Mouse (Mus musculus): ENCODE measurements around the gene Ppme1. TPM values are rescaled to one million over a fixed set of nuclear protein-coding genes. Genes with fewer than 3 reads are reported as not detected.

The Ppme1 gene
- total and polyA plus RNA-seq, 3 experiments, result 40.2 to 50.8 (median 45.6) TPM

DNA sequence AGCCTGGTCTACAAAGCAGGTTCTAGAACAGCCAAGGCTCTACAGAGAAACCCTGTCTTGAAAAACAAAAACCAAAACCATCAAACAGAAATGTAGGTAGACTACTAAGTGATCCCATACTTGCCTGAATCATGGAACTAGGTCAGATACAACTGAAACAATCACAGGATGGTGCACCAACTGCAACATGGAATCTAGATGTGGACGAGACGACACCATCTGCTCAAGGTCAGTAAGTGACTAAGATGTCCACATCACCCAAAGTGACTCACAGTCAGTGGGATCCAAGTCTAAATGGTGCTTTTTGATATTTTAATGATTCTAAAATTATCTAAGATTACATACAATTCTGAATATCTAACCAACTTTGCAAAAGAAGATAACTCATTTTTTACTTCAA lies 36.2 kb downstream of the Ppme1 start:
- no peaks in the 10 kb centered on the region for H3K9me3 ChIP-seq (replicated peaks; ENCODE audit: low read length)
- no peak overlapping the region for H3K9ac ChIP-seq (ENCODE audit: insufficient read depth, low read depth)
- H3K27me3 ChIP-seq (replicated peaks), result no peaks in the 10 kb centered on the region
- H3K79me2 ChIP-seq (replicated peaks; ENCODE audit: control insufficient read depth, extremely low read depth, insufficient read depth, poor library complexity, severe bottlenecking), result no peaks in the 10 kb centered on the region
- DNase-seq (ENCODE audit: extremely low read depth), result no peak
- dilution Hi-C loops (cut with MboI; ENCODE audit: extremely low pct_ligation_motif_present, extremely low pct_unique_long_range_greater_than_20kb, low sequenced_read_pairs), result no loop called here
- in situ Hi-C loops (cut with MboI; ENCODE audit: low pct_ligation_motif_present, low pct_unique_long_range_greater_than_20kb, low sequenced_read_pairs), result no loop called here
- H3K27ac ChIP-seq (ENCODE audit: insufficient read depth, low read depth), result no peak overlapping the region
- no peak overlapping the region for H3K4me2 ChIP-seq (ENCODE audit: insufficient read depth, low read depth, poor library complexity, severe bottlenecking)
- TF ChIP-seq ZKSCAN1 (IDR thresholded peaks at IDR 0.05; ENCODE audit: borderline replicate concordance, low read depth, low read length) (no peak), PAX5 (IDR thresholded peaks at IDR 0.05; ENCODE audit: low read length) (no peak), IRF4 (IDR thresholded peaks at IDR 0.05; ENCODE audit: low read depth, low read length) (no peak), MYC (IDR thresholded peaks at IDR 0.05; ENCODE audit: low read depth, low read length) (no peak), MAFK (IDR thresholded peaks at IDR 0.05; ENCODE audit: insufficient replicate concordance, low read length) (no peak), UBTF (IDR thresholded peaks at IDR 0.05; ENCODE audit: low read depth, low read length) (no peak), ZC3H11A (IDR thresholded peaks at IDR 0.05; ENCODE audit: low read depth, low read length) (no peak), MEF2A (IDR thresholded peaks at IDR 0.05; ENCODE audit: borderline replicate concordance, low read depth, low read length) (no peak), ELF1 (IDR thresholded peaks at IDR 0.05; ENCODE audit: low read depth, low read length) (no peak), TCF12 (IDR thresholded peaks at IDR 0.05; ENCODE audit: low read depth, low read length) (no peak), CTCF (conservative IDR thresholded peaks at IDR 0.05 in 1 of 2, IDR thresholded peaks at IDR 0.05 in 1 of 2; ENCODE audit: low read depth in 2 of 2, low read length in 2 of 2) (no peak)
- H3K4me3 ChIP-seq (replicated peaks in 1 of 3; ENCODE audit: low read depth in 2 of 3, low read length in 2 of 3, poor library complexity in 1 of 3), result no peak overlapping the region
- H3K4me1 ChIP-seq (ENCODE audit: control insufficient read depth in 1 of 2, insufficient read depth in 2 of 2), result no peaks in the 10 kb centered on the region
- peaks cover 58 to 87% of the 10 kb centered on the region in 2 experiments for H3K36me3 ChIP-seq (replicated peaks in 1 of 2; ENCODE audit: control insufficient read depth in 1 of 2, insufficient read depth in 1 of 2, low read length in 1 of 2)

DNA sequence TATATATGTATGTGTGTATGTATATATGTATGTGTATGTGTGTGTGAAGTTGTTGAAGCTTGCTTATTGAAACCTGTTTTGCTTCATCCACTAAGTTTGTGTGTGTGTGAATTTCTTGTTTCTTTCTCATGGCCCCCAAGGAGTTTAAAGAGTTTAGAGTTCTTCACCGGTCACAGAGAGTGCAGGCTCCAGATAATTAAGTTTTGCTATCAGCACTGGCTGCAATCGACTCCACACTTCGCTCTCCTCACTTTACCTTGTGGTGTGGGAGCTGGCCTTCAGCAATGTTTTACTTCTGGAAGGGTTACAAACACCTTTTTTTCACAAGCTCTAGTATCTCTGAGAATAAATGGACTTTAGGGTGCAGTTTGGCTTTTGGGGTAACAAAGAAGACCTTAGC lies 40.8 kb downstream of the Ppme1 start:
- Histone ChIP-seq H3K9me3 (replicated peaks; ENCODE audit: low read length) (no peaks in the 10 kb centered on the region), H3K79me2 (replicated peaks; ENCODE audit: control insufficient read depth, extremely low read depth, insufficient read depth, poor library complexity, severe bottlenecking) (no peaks in the 10 kb centered on the region), H3K27me3 (replicated peaks) (no peaks in the 10 kb centered on the region), H3K4me2 (ENCODE audit: insufficient read depth, low read depth, poor library complexity, severe bottlenecking) (no peak overlapping the region), H3K27ac (ENCODE audit: insufficient read depth, low read depth) (no peak overlapping the region), H3K4me3 (replicated peaks in 1 of 3; ENCODE audit: low read depth in 2 of 3, low read length in 2 of 3, poor library complexity in 1 of 3) (no peak overlapping the region), H3K9ac (ENCODE audit: insufficient read depth, low read depth) (no peak overlapping the region), H3K36me3 (replicated peaks in 1 of 2; ENCODE audit: control insufficient read depth in 1 of 2, insufficient read depth in 1 of 2, low read length in 1 of 2) (peaks cover 55 to 89% of the 10 kb centered on the region in 2 experiments), H3K4me1 (ENCODE audit: control insufficient read depth in 1 of 2, insufficient read depth in 2 of 2) (peaks cover 0 to 9% of the 10 kb centered on the region in 2 experiments; a peak in 2 of 4 replicates)
- DNase-seq (ENCODE audit: extremely low read depth), result no peak
- in situ Hi-C loops (cut with MboI; ENCODE audit: low pct_ligation_motif_present, low pct_unique_long_range_greater_than_20kb, low sequenced_read_pairs), result no loop called here
- TF ChIP-seq HCFC1 (IDR thresholded peaks at IDR 0.05; ENCODE audit: low read depth, low read length) (no peak), E2F4 (IDR thresholded peaks at IDR 0.05; ENCODE audit: insufficient replicate concordance, low read depth, low read length) (no peak), USF2 (conservative IDR thresholded peaks at IDR 0.05; ENCODE audit: low read depth, low read length) (no peak)
- dilution Hi-C loops (cut with MboI; ENCODE audit: extremely low pct_ligation_motif_present, extremely low pct_unique_long_range_greater_than_20kb, low sequenced_read_pairs), result no loop called here

GRCm38 (mm10) chr7:100328636-100329035 lies 43.5 kb downstream of the Ppme1 start:
- Histone ChIP-seq H3K4me3 (replicated peaks in 1 of 3; ENCODE audit: low read depth in 2 of 3, low read length in 2 of 3, poor library complexity in 1 of 3) (no peak overlapping the region), H3K4me1 (ENCODE audit: control insufficient read depth in 1 of 2, insufficient read depth in 2 of 2) (peaks cover 0 to 9% of the 10 kb centered on the region in 2 experiments; a peak in 2 of 4 replicates), H3K9ac (ENCODE audit: insufficient read depth, low read depth) (no peak overlapping the region), H3K27me3 (replicated peaks) (no peaks in the 10 kb centered on the region), H3K79me2 (replicated peaks; ENCODE audit: control insufficient read depth, extremely low read depth, insufficient read depth, poor library complexity, severe bottlenecking) (no peaks in the 10 kb centered on the region), H3K36me3 (replicated peaks in 1 of 2; ENCODE audit: control insufficient read depth in 1 of 2, insufficient read depth in 1 of 2, low read length in 1 of 2) (peaks cover 38 to 83% of the 10 kb centered on the region in 2 experiments), H3K4me2 (ENCODE audit: insufficient read depth, low read depth, poor library complexity, severe bottlenecking) (no peak overlapping the region), H3K9me3 (replicated peaks; ENCODE audit: low read length) (no peaks in the 10 kb centered on the region), H3K27ac (ENCODE audit: insufficient read depth, low read depth) (no peak overlapping the region)
- DNase-seq (ENCODE audit: extremely low read depth), result no peak
- in situ Hi-C loops (cut with MboI; ENCODE audit: low pct_ligation_motif_present, low pct_unique_long_range_greater_than_20kb, low sequenced_read_pairs), result no loop called here
- TF ChIP-seq SMC3 (IDR thresholded peaks at IDR 0.05; ENCODE audit: low read depth, low read length), result no peak
- no peak for TF ChIP-seq MAZ (IDR thresholded peaks at IDR 0.05; ENCODE audit: low read depth, low read length)
- no peak for TF ChIP-seq ZC3H11A (IDR thresholded peaks at IDR 0.05; ENCODE audit: low read depth, low read length)
- TF ChIP-seq POLR2AphosphoS2 (IDR thresholded peaks at IDR 0.05; ENCODE audit: low read depth, low read length), result no peak
- no peak for TF ChIP-seq ETS1 (conservative IDR thresholded peaks at IDR 0.05; ENCODE audit: low read depth, low read length)
- no peak for TF ChIP-seq HCFC1 (IDR thresholded peaks at IDR 0.05; ENCODE audit: low read depth, low read length)
- no peak for TF ChIP-seq ZKSCAN1 (IDR thresholded peaks at IDR 0.05; ENCODE audit: borderline replicate concordance, low read depth, low read length)
- no peak for TF ChIP-seq MEF2A (IDR thresholded peaks at IDR 0.05; ENCODE audit: borderline replicate concordance, low read depth, low read length)
- TF ChIP-seq NRF1 (IDR thresholded peaks at IDR 0.05; ENCODE audit: low read depth, low read length), result no peak
- dilution Hi-C loops (cut with MboI; ENCODE audit: extremely low pct_ligation_motif_present, extremely low pct_unique_long_range_greater_than_20kb, low sequenced_read_pairs), result no loop called here

Measured in CH12.LX (cell line).